Mouse (Mus musculus): ENCODE measurements at regions not wholly inside any gene's neighbourhood (a gene's known extent, or its start where the extent isn't known, plus 50 kb on each side); places are given as distances from the start of the nearest gene placed in this dataset.

GRCm38 (mm10) chr3:17790331-17790730, 157.9 kb upstream of the Cypt12 start:
- TF ChIP-seq EP300 (IDR thresholded peaks at IDR 0.05; ENCODE audit: low read depth): no peak
- TF ChIP-seq CTCF (IDR thresholded peaks at IDR 0.05; ENCODE audit: low read depth): no peak
